Mouse (Mus musculus) heart, embryonic 16.5 days (tissue): ENCODE results near the gene Higd1c. TPM values are rescaled to one million over a fixed set of nuclear protein-coding genes. Genes with fewer than 3 reads are reported as not detected.
"Not testable (repeated sequence)": the region's sequence is repeated elsewhere in the genome, so short reads cannot be mapped to it uniquely, and the experiment has no call there.

Source experiments
- ATAC-seq: fragments of 200-750 bp; cut with Nextera tagmentation; replicated peaks from 2 replicates; pipeline ENCODE4 v1.8.0; 2017; ENCODE audit warnings: moderate number of reproducible peaks; ENCODE audit not compliant: insufficient read depth, low FRiP score; ENCODE audit errors: extremely low read depth
- H3K27ac ChIP-seq: fragments of 300-500 bp; sonication (generic); 2 replicates; pipeline ENCODE4 v1.5.1; 2014; ENCODE audit warnings: mild to moderate bottlenecking, low read length, control low read depth, moderate library complexity
- H3K27me3 ChIP-seq: fragments of 300-500 bp; sonication (generic); 2 replicates; pipeline ENCODE4 v1.6.1; 2014; ENCODE audit warnings: low read length, mixed read lengths; ENCODE audit not compliant: control insufficient read depth, insufficient read depth
- H3K36me3 ChIP-seq: fragments of 300-500 bp; sonication (generic); 2 replicates; pipeline ENCODE4 v1.6.1; 2014; ENCODE audit not compliant: control insufficient read depth, insufficient read depth
- H3K4me1 ChIP-seq: fragments of 300-500 bp; sonication (generic); 2 replicates; pipeline ENCODE4 v1.6.1; 2014; ENCODE audit warnings: low read length, mixed read lengths; ENCODE audit not compliant: control insufficient read depth, insufficient read depth
- H3K4me2 ChIP-seq: fragments of 300-500 bp; sonication (generic); 2 replicates; pipeline ENCODE4 v1.6.1; 2014; ENCODE audit warnings: low read depth, mild to moderate bottlenecking, control low read depth, low read length
- H3K4me3 ChIP-seq: fragments of 300-500 bp; sonication (generic); 2 replicates; pipeline ENCODE4 v1.5.1; 2014; ENCODE audit warnings: mild to moderate bottlenecking, control low read depth, low read length
- H3K9ac ChIP-seq: fragments of 300-500 bp; sonication (generic); 2 replicates; pipeline ENCODE4 v1.6.1; 2014; ENCODE audit warnings: low read length, control low read depth
- H3K9me3 ChIP-seq: fragments of 300-500 bp; sonication (generic); replicated peaks from 2 replicates; pipeline ENCODE4 v1.6.1; 2016; ENCODE audit warnings: low read length; ENCODE audit not compliant: control insufficient read depth
- WGBS: fragments of 180-500 bp; shearing (Covaris S2); extraction: QIAGEN DNeasy Blood & Tissue Kit; methylation state at CpG from one replicate; pipeline ENCODE4 v1.1.7; 2014; 5-methylcytosine and 5-hydroxymethylcytosine counted together
- polyA plus RNA-seq: library from polyadenylated mRNA; unstranded; fragments of >200 nt; fragmentation: Nextera tagmentation; extraction: Ambion mirVana; gene quantifications from 2 replicates; pipeline ENCODE4 v1.2.1, GENCODE M21; 2015

Gene Higd1c
- polyA plus RNA-seq: not detected in 2 replicates

GRCm38 (mm10) chr15:100364242-100364641 is at the start of gene Higd1c:
Higd1c (plus strand) TSS chr15:100364542.
- H3K27ac ChIP-seq: no peak within 1 kb of the TSS
- H3K9ac ChIP-seq: no peak within 1 kb of the TSS
- H3K36me3 ChIP-seq: no peaks in the 10 kb centered on the region
- H3K9me3 ChIP-seq: peaks cover 7% of the 10 kb centered on the region; the same call in 1 of the 2 replicates
- 64% methylated on average over 7 of the region's 7 CpGs for WGBS
- H3K4me2 ChIP-seq: no peak within 1 kb of the TSS
- H3K4me1 ChIP-seq: no peaks in the 10 kb centered on the region
- no peaks in the 10 kb centered on the region for H3K27me3 ChIP-seq
- ATAC-seq: no peak
- H3K4me3 ChIP-seq: no peak within 1 kb of the TSS

GRCm38 (mm10) chr15:100318014-100318671 is 46.2 kb upstream of the Higd1c start:
- H3K27ac ChIP-seq, H3K9me3 ChIP-seq, H3K9ac ChIP-seq, ATAC-seq, H3K4me2 ChIP-seq, H3K4me3 ChIP-seq, H3K27me3 ChIP-seq, H3K36me3 ChIP-seq, H3K4me1 ChIP-seq: not testable (repeated sequence)
- WGBS: 65% methylated on average over 4 of the region's 4 CpGs

GRCm38 (mm10) chr15:100319884-100320283 is 44.5 kb upstream of the Higd1c start:
- Histone ChIP-seq H3K27ac (no peak overlapping the region), H3K4me3 (no peak overlapping the region), H3K9me3 (no peaks in the 10 kb centered on the region), H3K27me3 (no peaks in the 10 kb centered on the region), H3K4me1 (no peaks in the 10 kb centered on the region), H3K9ac (no peak overlapping the region), H3K4me2 (no peak overlapping the region), H3K36me3 (no peaks in the 10 kb centered on the region)
- WGBS: 90% methylated on average over 1 of the region's 1 CpGs
- ATAC-seq: no peak

GRCm38 (mm10) chr15:100320295-100320905 is 43.9 kb upstream of the Higd1c start:
- 68% methylated on average over 9 of the region's 9 CpGs for WGBS
- Histone ChIP-seq H3K27me3 (no peaks in the 10 kb centered on the region), H3K4me3 (no peak overlapping the region), H3K9ac (no peak overlapping the region), H3K4me2 (no peak overlapping the region), H3K27ac (no peak overlapping the region), H3K4me1 (no peaks in the 10 kb centered on the region), H3K9me3 (no peaks in the 10 kb centered on the region), H3K36me3 (no peaks in the 10 kb centered on the region)
- no peak for ATAC-seq

GRCm38 (mm10) chr15:100321134-100321533 is 43.2 kb upstream of the Higd1c start:
- no peak for ATAC-seq

GRCm38 (mm10) chr15:100324021-100324591 is 40.2 kb upstream of the Higd1c start:
- Histone ChIP-seq H3K9me3 (no peaks in the 10 kb centered on the region), H3K27ac (no peak overlapping the region), H3K36me3 (no peaks in the 10 kb centered on the region), H3K4me1 (no peaks in the 10 kb centered on the region), H3K4me3 (no peak overlapping the region), H3K27me3 (no peaks in the 10 kb centered on the region), H3K4me2 (no peak overlapping the region), H3K9ac (no peak overlapping the region)
- no peak for ATAC-seq
- WGBS: 61% methylated on average over 12 of the region's 12 CpGs

More at GRCm38 (mm10) chr15:100321134-100321533, 43.2 kb upstream of the Higd1c start:
- Histone ChIP-seq H3K4me1 (no peaks in the 10 kb centered on the region), H3K9me3 (no peaks in the 10 kb centered on the region), H3K4me2 (no peak overlapping the region), H3K27me3 (no peaks in the 10 kb centered on the region), H3K27ac (no peak overlapping the region), H3K9ac (no peak overlapping the region), H3K36me3 (no peaks in the 10 kb centered on the region), H3K4me3 (no peak overlapping the region)
- WGBS: 42% methylated on average over 5 of the region's 5 CpGs

GRCm38 (mm10) chr15:100325235-100325634 is 39.1 kb upstream of the Higd1c start:
- Histone ChIP-seq H3K4me2 (no peak overlapping the region), H3K9ac (no peak overlapping the region), H3K27me3 (no peaks in the 10 kb centered on the region), H3K4me1 (no peaks in the 10 kb centered on the region), H3K36me3 (no peaks in the 10 kb centered on the region), H3K9me3 (no peaks in the 10 kb centered on the region), H3K4me3 (no peak overlapping the region), H3K27ac (no peak overlapping the region)
- WGBS: 89% methylated on average over 3 of the region's 3 CpGs
- ATAC-seq: no peak

GRCm38 (mm10) chr15:100328089-100328488 is 36.3 kb upstream of the Higd1c start:
- H3K36me3 ChIP-seq, H3K27ac ChIP-seq, H3K4me3 ChIP-seq, H3K4me1 ChIP-seq, H3K9ac ChIP-seq, H3K9me3 ChIP-seq, H3K27me3 ChIP-seq, H3K4me2 ChIP-seq, ATAC-seq: not testable (repeated sequence)
- 66% methylated on average over 3 of the region's 4 CpGs for WGBS

GRCm38 (mm10) chr15:100329336-100329735 is 35.0 kb upstream of the Higd1c start:
- H3K4me2 ChIP-seq, H3K9ac ChIP-seq, ATAC-seq, H3K36me3 ChIP-seq, H3K4me3 ChIP-seq, H3K9me3 ChIP-seq, H3K27me3 ChIP-seq, H3K27ac ChIP-seq, H3K4me1 ChIP-seq: not testable (repeated sequence)
- WGBS: 76% methylated on average over 10 of the region's 10 CpGs
